Mouse (Mus musculus) intestine, postnatal 0 days (tissue): ENCODE data around the gene Bfsp1. TPM values are rescaled to one million over a fixed set of nuclear protein-coding genes. Genes with fewer than 3 reads are reported as not detected.

ENCODE experiments used
- ATAC-seq: fragments of 200-750 bp; cut with Nextera tagmentation; 2 replicates; pipeline ENCODE4 v1.8.0; 2017; ENCODE audit warnings: mild to moderate bottlenecking, moderate TSS enrichment, moderate library complexity
- H3K27ac ChIP-seq: fragments of 300-500 bp; sonication (generic); 2 replicates; pipeline ENCODE4 v1.5.1; 2014; ENCODE audit warnings: mild to moderate bottlenecking, low read depth, low read length, moderate library complexity
- H3K27me3 ChIP-seq: fragments of 300-500 bp; sonication (generic); replicated peaks from 2 replicates; pipeline ENCODE4 v1.6.1; 2014; ENCODE audit warnings: low read length, mixed read lengths; ENCODE audit not compliant: control insufficient read depth, insufficient read depth
- H3K36me3 ChIP-seq: fragments of 300-500 bp; sonication (generic); 2 replicates; pipeline ENCODE4 v1.6.1; 2014; ENCODE audit warnings: mild to moderate bottlenecking, moderate library complexity; ENCODE audit not compliant: control insufficient read depth, insufficient read depth
- H3K4me1 ChIP-seq: fragments of 300-500 bp; sonication (generic); replicated peaks from 2 replicates; pipeline ENCODE4 v1.6.1; 2014; ENCODE audit warnings: antibody characterized with exemption, low read length, mixed read lengths; ENCODE audit not compliant: control insufficient read depth, insufficient read depth
- H3K4me2 ChIP-seq: fragments of 300-500 bp; sonication (generic); replicated peaks from 2 replicates; pipeline ENCODE4 v1.6.1; 2014; ENCODE audit warnings: low read depth, mild to moderate bottlenecking, moderate library complexity
- H3K4me3 ChIP-seq: fragments of 300-500 bp; sonication (generic); 2 replicates; pipeline ENCODE4 v1.5.1; 2014; ENCODE audit warnings: low read depth, low read length
- H3K9ac ChIP-seq: fragments of 300-500 bp; sonication (generic); 2 replicates; pipeline ENCODE4 v1.6.1; 2014; ENCODE audit warnings: mild to moderate bottlenecking, low read depth, low read length
- H3K9me3 ChIP-seq: fragments of 300-500 bp; sonication (generic); 2 replicates; pipeline ENCODE4 v1.6.1; 2016; ENCODE audit warnings: mixed run types; ENCODE audit not compliant: control insufficient read depth
- CTCF ChIP-seq: sonication (generic); IDR thresholded peaks from 2 replicates; pipeline ENCODE4 v1.5.1; 2016; ENCODE audit warnings: low read depth, mild to moderate bottlenecking, control low read depth, antibody characterized with exemption, moderate library complexity
- WGBS: fragments of 180-500 bp; shearing (Covaris S2); extraction: QIAGEN DNeasy Blood & Tissue Kit; methylation state at CpG from one replicate; pipeline ENCODE4 v1.1.7; 2014; 5-methylcytosine and 5-hydroxymethylcytosine counted together
- polyA plus RNA-seq: library from polyadenylated mRNA; unstranded; fragments of >200 nt; fragmentation: Nextera tagmentation; extraction: Ambion mirVana; gene quantifications from 2 replicates; pipeline ENCODE4 v1.2.1, GENCODE M21; 2015

The Bfsp1 gene
- polyA plus RNA-seq, 1 experiment from 2014 or later, result 4.5 TPM

DNA sequence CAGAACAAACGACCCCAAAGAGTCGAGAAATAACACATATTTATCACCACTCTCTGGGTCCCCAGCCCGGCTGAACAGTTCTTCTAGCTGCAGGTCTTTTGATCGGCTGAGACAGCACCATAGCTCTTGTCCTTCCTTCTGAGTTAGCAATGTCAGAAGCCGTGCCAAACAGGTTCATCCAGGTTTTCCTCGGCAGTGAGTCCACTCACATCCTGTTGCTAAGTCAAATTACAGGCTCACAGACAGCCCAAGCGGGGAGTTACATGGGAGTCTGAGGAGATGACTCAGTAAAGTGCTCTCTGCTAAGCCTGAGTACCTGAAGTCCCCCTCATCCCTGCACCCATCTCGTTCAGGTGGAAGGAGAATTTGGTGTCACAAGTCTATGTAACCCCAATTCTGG, 1.6 kb upstream of the Bfsp1 start:
- WGBS, result 38% methylated on average over 8 of the region's 8 CpGs
- Histone ChIP-seq H3K9ac (no peak overlapping the region), H3K36me3 (no peaks in the 10 kb centered on the region), H3K27ac (no peak overlapping the region), H3K9me3 (no peaks in the 10 kb centered on the region), H3K4me3 (no peak overlapping the region), H3K27me3 (no peaks in the 10 kb centered on the region), H3K4me2 (no peak overlapping the region), H3K4me1 (0 out of 2 replicates have a peak, but pooled peaks cover 2% of the 10 kb centered on the region)
- TF ChIP-seq CTCF, result no peak
- no peak for ATAC-seq

DNA sequence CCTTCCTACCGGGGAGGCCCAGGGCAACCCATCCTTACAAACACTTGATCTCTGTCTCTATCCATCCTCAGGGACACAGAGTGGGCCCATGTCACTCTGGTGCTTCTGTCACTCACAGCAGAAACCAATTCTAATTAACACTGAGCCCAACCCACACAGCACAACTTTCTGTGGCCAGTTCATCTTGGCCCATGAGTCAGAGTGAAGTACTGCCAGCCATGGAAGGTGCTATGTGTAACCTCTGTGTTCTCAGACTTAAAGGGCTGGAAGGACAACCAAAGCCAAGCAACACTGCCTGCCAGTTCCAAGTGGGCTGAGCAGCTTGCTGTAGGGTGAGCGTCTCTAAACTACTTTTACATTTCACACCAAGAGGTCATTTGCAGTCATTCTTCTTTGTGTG, 3.8 kb downstream of the Bfsp1 start:
- ATAC-seq, result no peak
- H3K27me3 ChIP-seq, result no peaks in the 10 kb centered on the region
- no peak overlapping the region for H3K4me3 ChIP-seq
- 0 out of 2 replicates have a peak, but pooled peaks cover 2% of the 10 kb centered on the region for H3K4me1 ChIP-seq
- H3K4me2 ChIP-seq, result no peak overlapping the region
- no peak overlapping the region for H3K27ac ChIP-seq
- no peaks in the 10 kb centered on the region for H3K9me3 ChIP-seq
- WGBS, result 70% methylated on average over 2 of the region's 2 CpGs
- TF ChIP-seq CTCF, result no peak
- no peak overlapping the region for H3K9ac ChIP-seq
- H3K36me3 ChIP-seq, result no peaks in the 10 kb centered on the region; the same call in 1 of the 2 replicates

DNA sequence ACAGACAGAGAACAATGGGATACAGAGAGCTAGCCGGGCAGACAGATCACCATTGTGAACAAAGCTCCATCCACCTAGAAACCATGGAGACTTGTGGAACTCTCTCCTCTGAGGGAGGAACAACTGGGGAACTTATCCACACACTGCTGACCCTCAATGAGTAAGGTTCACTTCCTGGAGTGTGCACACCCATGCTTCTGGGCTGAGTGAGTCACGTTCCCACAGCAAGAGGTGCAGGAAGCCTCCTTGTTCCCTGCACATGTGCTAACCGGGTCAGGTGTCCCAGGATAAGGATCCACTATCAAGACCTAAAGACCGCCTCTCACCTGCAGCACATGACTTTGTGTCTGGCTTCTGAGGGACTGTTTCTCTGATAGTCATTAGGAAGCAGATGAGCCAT, 9.5 kb downstream of the Bfsp1 start:
- Histone ChIP-seq H3K4me3 (no peak overlapping the region), H3K27ac (peak overlapping the region; percentile 81), H3K9me3 (no peaks in the 10 kb centered on the region), H3K27me3 (no peaks in the 10 kb centered on the region), H3K4me1 (0 out of 2 replicates have a peak, but pooled peaks cover 10% of the 10 kb centered on the region), H3K4me2 (peak overlapping the region; percentile 32; the same call in 1 of the 2 replicates), H3K36me3 (no peaks in the 10 kb centered on the region; the same call in 1 of the 2 replicates), H3K9ac (no peak overlapping the region)
- WGBS, result 33% methylated on average over 4 of the region's 4 CpGs
- no peak for TF ChIP-seq CTCF
- peak; percentile 90 for ATAC-seq

DNA sequence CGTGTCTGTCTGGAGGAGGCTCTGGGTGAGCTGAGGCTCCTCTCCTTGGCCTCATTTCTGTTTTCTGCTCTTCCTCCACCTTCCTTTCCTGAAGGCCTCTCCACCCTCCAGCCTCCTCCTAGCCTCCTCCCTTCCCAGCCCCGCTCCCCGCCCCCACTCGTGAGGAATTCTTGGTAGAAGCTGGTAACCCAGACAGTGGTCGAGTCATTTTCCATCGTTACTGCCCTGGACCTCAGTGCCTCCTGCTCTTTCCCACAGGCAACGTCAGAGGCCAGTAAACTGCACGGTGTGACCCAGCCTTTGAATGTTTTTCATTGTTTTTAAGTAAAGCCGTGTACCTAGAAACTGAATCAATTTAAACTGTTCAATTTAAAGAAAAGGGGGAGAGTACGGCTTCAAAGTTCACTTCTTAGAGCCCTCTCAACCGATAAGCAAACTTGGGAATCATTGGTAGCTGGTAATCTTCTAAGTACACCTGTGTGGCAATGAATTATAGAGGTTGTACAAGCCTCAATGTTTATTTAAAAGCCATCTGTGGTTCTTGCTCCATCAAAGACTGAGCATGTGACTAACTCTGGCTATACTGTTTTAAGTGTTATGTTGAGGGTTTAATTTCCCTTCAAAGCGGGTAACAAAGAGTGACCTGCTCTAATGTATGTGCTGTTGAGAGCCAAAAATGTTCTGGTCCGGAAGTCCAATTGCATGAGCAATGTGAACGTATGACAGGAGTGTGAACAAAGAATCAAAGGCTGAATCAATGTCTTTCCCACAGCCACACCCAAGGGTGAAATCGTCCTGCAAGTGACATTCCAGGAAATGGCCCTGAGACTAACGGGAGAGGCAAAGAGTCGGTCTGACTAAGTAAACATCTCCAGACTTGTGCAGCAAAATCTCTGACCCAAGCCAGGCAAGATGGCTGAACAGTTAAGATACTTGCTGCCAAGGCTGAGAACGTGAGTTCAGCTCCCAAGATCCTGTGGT, 10.4 kb downstream of the Bfsp1 start:
- no peak for TF ChIP-seq CTCF
- Histone ChIP-seq H3K9ac (0 out of 2 replicates have a peak overlapping the region, but pooled peaks have one; percentile 2), H3K36me3 (no peaks in the 10 kb centered on the region), H3K9me3 (no peaks in the 10 kb centered on the region), H3K27me3 (no peaks in the 10 kb centered on the region), H3K4me3 (no peak overlapping the region), H3K4me1 (0 out of 2 replicates have a peak, but pooled peaks cover 10% of the 10 kb centered on the region), H3K27ac (peak overlapping the region; percentile 81), H3K4me2 (peak overlapping the region; percentile 38)
- 23% methylated on average over 18 of the region's 18 CpGs for WGBS
- ATAC-seq, result peak; percentile 83

DNA sequence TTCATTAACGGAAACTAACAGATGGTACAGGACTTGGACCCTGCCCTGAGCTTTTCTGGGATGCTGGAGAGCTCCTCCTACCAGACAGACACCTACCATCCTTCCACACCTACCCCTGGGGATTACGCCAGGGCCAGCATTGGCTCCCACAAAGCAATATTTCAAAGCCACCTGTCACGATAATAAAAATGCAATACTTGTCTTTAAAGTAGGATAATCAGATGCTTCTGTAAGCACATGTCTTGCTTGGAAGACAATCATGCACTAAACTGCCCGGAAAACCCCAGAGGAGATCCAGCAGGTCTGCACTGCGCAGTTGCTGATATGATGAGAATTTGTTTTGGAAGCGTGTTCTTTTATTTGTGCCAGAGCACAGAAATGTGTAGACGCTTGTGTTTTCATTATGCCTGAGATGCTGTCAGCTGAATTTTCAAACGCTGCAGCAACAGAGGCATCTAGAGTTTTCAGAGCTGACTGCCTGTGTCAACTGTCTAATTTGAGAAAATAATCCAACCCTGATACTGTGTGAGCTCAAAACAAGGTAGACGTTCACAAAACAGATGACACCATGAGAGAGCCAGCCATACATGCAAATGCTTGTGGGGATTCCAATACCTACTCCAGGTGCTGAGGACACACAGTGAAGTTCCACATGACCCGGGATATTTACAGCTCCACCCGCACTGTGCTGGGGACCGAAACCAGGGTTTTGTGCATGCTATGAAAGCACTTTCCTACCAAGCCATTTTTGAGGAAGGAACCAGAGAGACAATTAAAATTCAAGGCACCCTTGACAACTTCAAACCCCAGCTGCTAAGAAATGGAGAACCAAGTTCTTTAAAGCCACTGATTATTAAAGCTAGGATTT, 11.4 kb downstream of the Bfsp1 start:
- peak overlapping the region; percentile 81 for H3K27ac ChIP-seq

More for the DNA sequence above, 11.4 kb downstream of the Bfsp1 start:
- Histone ChIP-seq H3K9ac (no peak overlapping the region), H3K27me3 (no peaks in the 10 kb centered on the region), H3K4me1 (0 out of 2 replicates have a peak, but pooled peaks cover 10% of the 10 kb centered on the region), H3K36me3 (no peaks in the 10 kb centered on the region), H3K4me3 (no peak overlapping the region), H3K4me2 (peak overlapping the region; percentile 38), H3K9me3 (no peaks in the 10 kb centered on the region)
- no peak for ATAC-seq
- WGBS, result 60% methylated on average over 12 of the region's 12 CpGs
- TF ChIP-seq CTCF, result no peak
